Mouse (Mus musculus): ENCODE measurements at regions not wholly inside any gene's neighbourhood (a gene's known extent, or its start where the extent isn't known, plus 50 kb on each side); places are given as distances from the start of the nearest gene placed in this dataset.
"Not testable (repeated sequence)": the region's sequence is repeated elsewhere in the genome, so short reads cannot be mapped to it uniquely, and the experiment has no call there.

- no peak for DNase-seq (ENCODE audit: low read depth, low spot score)
Measured at GRCm38 (mm10) chr12:5764026-5764425, 388.5 kb upstream of the Klhl29 start.

GRCm38 (mm10) chr12:5762306-5762927 lies 386.9 kb upstream of the Klhl29 start:
- DNase-seq (ENCODE audit: low read depth, low spot score), result no peak

- DNase-seq (ENCODE audit: low read depth, low spot score), result no peak
Measured at GRCm38 (mm10) chr12:5759485-5759884, 384.0 kb upstream of the Klhl29 start.

GRCm38 (mm10) chr12:5757766-5758165 lies 382.3 kb upstream of the Klhl29 start:
- DNase-seq (ENCODE audit: low read depth, low spot score), result no peak

GRCm38 (mm10) chr12:5757361-5757760 lies 381.9 kb upstream of the Klhl29 start:
- DNase-seq (ENCODE audit: low read depth, low spot score), result no peak

- DNase-seq (ENCODE audit: low read depth, low spot score), result no peak
Measured at GRCm38 (mm10) chr12:5753831-5754230, 378.3 kb upstream of the Klhl29 start.

- no peak for DNase-seq (ENCODE audit: low read depth, low spot score)
Measured at GRCm38 (mm10) chr12:5744086-5744709, 368.7 kb upstream of the Klhl29 start.

- DNase-seq (ENCODE audit: low read depth, low spot score), result no peak
Measured at GRCm38 (mm10) chr12:5736066-5736465, 360.6 kb upstream of the Klhl29 start.

- DNase-seq (ENCODE audit: low read depth, low spot score), result no peak
Measured at GRCm38 (mm10) chr12:5734902-5735301, 359.4 kb upstream of the Klhl29 start.

GRCm38 (mm10) chr12:5723113-5723512 lies 347.6 kb upstream of the Klhl29 start:
- no peak for DNase-seq (ENCODE audit: low read depth, low spot score)

GRCm38 (mm10) chr12:5717527-5717926 lies 342.0 kb upstream of the Klhl29 start:
- DNase-seq (ENCODE audit: low read depth, low spot score), result peak; percentile 64

- no peak for DNase-seq (ENCODE audit: low read depth, low spot score)
Measured at GRCm38 (mm10) chr12:5698778-5699454, 323.4 kb upstream of the Klhl29 start.

GRCm38 (mm10) chr12:5682182-5682581 lies 306.7 kb upstream of the Klhl29 start:
- DNase-seq (ENCODE audit: low read depth, low spot score), result no peak

- DNase-seq (ENCODE audit: low read depth, low spot score), result not testable (repeated sequence)
Measured at GRCm38 (mm10) chr12:5678126-5678525, 302.6 kb upstream of the Klhl29 start.

- peak; percentile 7 for DNase-seq (ENCODE audit: low read depth, low spot score)
Measured at GRCm38 (mm10) chr12:5668486-5668885, 293.0 kb upstream of the Klhl29 start.

GRCm38 (mm10) chr12:5637571-5638275 lies 262.2 kb upstream of the Klhl29 start:
- DNase-seq (ENCODE audit: low read depth, low spot score), result no peak

GRCm38 (mm10) chr12:5633971-5634370 lies 258.5 kb upstream of the Klhl29 start:
- no peak for DNase-seq (ENCODE audit: low read depth, low spot score)

- no peak for DNase-seq (ENCODE audit: low read depth, low spot score)
Measured at GRCm38 (mm10) chr12:5601084-5601654, 225.7 kb upstream of the Klhl29 start.

- no peak for DNase-seq (ENCODE audit: low read depth, low spot score)
Measured at GRCm38 (mm10) chr12:5599426-5599825, 223.9 kb upstream of the Klhl29 start.

- no peak for DNase-seq (ENCODE audit: low read depth, low spot score)
Measured at GRCm38 (mm10) chr12:5598961-5599360, 223.5 kb upstream of the Klhl29 start.

GRCm38 (mm10) chr12:5572831-5573230 lies 197.3 kb upstream of the Klhl29 start:
- no peak for DNase-seq (ENCODE audit: low read depth, low spot score)

GRCm38 (mm10) chr12:5568941-5569340 lies 193.5 kb upstream of the Klhl29 start:
- no peak for DNase-seq (ENCODE audit: low read depth, low spot score)

Measured in forelimb bud, embryonic 11.5 days (tissue).